Comparison of ENCODE assay signal across 19 mouse cellular contexts in the genomic region with DNA sequence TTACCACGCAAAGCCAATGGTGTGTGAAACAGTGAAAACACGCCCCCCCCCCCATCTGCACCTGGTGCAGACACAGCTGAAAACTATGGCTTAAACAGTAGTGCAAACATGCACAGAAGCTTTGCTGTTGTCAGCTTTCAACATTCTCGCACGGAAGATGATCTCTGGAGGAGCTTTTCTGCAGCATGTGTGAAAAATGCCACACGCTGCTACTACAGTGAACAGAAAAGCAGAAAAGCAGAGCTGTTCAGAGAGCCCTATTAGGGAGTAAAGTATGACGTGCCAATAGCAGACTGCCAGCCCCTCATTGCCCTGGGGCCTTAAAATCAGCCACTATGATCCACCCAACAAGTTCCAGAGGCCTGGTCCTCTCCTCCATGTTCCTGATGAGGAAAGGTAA.
A peak's percentile ranks its signal among the peaks of the same experiment; 100 is the strongest.
DNase-seq lines count a peak whose midpoint lies in the region; ATAC-seq lines count a peak whose summit lies in the region.
"Had no signal": no experiment of that assay in that cellular context is flagged by ENCODE, and none has a peak within 500 bp of the region (broad histone marks: within the 10 kb centered on the region; RNA-seq: fewer than 3 reads in every experiment).

No protein-coding gene starts in this region.

- H3K4me2 ChIP-seq in forebrain, embryonic 15.5 days (replicated peaks): no peak overlapping the region
- no peak overlapping the region for H3K4me2 ChIP-seq in forebrain, embryonic 12.5 days
- no peak overlapping the region for H3K4me2 ChIP-seq in midbrain, embryonic 16.5 days (ENCODE audit: low read length)
- H3K4me2 ChIP-seq: embryonic facial prominence, embryonic 13.5 days; liver, embryonic 11.5 days; lung, embryonic 14.5 days; midbrain, embryonic 13.5 days had no signal

- peak; percentile 10 to 19 for DNase-seq in layer of hippocampus, postnatal 10 days (ENCODE audit: low spot score in 2 of 2)
- DNase-seq in layer of hippocampus, adult 8-10 months (ENCODE audit: low spot score in 2 of 2): no peak
- peak; percentile 12 for DNase-seq in brain, embryonic 18.5 days (ENCODE audit: low read depth, low spot score)
- DNase-seq in thymus, postnatal 0 days (ENCODE audit: low spot score): peak; percentile 74
- DNase-seq: cerebellum, adult 9-10 months; heart, adult 2 months; heart, postnatal 10 days; kidney, adult 2 months; kidney, postnatal 25 days; lung, embryonic 14.5 days; lung, postnatal 4 days; right cerebral cortex, postnatal 14 days had no signal

- 0 out of 2 replicates have a peak, but pooled peaks cover 9% of the 10 kb centered on the region for H3K4me1 ChIP-seq in forebrain, embryonic 15.5 days
- H3K4me1 ChIP-seq in forebrain, embryonic 12.5 days: 0 out of 2 replicates have a peak, but pooled peaks cover 3% of the 10 kb centered on the region
- no peaks in the 10 kb centered on the region for H3K4me1 ChIP-seq in midbrain, embryonic 16.5 days (ENCODE audit: control insufficient read depth, insufficient read depth, low read length)
- H3K4me1 ChIP-seq: embryonic facial prominence, embryonic 13.5 days had no signal

- 43% methylated on average over 6 of the region's 6 CpGs for WGBS in forebrain, embryonic 15.5 days
- WGBS in forebrain, embryonic 12.5 days: 80% methylated on average over 6 of the region's 6 CpGs
- 57% methylated on average over 6 of the region's 6 CpGs for WGBS in midbrain, embryonic 16.5 days

- no peak overlapping the region for H3K27ac ChIP-seq in forebrain, embryonic 15.5 days (replicated peaks)
- H3K27ac ChIP-seq in forebrain, embryonic 12.5 days: no peak overlapping the region
- no peak overlapping the region for H3K27ac ChIP-seq in midbrain, embryonic 16.5 days (ENCODE audit: low read length)
- H3K27ac ChIP-seq: embryonic facial prominence, embryonic 13.5 days; heart, adult 2 months; midbrain, embryonic 13.5 days had no signal

- no peaks in the 10 kb centered on the region for H3K9me3 ChIP-seq in forebrain, embryonic 15.5 days
- H3K9me3 ChIP-seq in forebrain, embryonic 12.5 days: no peaks in the 10 kb centered on the region
- H3K9me3 ChIP-seq in midbrain, embryonic 16.5 days (replicated peaks; ENCODE audit: control insufficient read depth, low read length, poor library complexity, severe bottlenecking): 0 out of 2 replicates have a peak, but pooled peaks cover 1% of the 10 kb centered on the region
- H3K9me3 ChIP-seq: embryonic facial prominence, embryonic 13.5 days; midbrain, embryonic 13.5 days had no signal

- peak; percentile 60 for ATAC-seq in forebrain, embryonic 15.5 days (replicated peaks)
- ATAC-seq in forebrain, embryonic 12.5 days (ENCODE audit: low FRiP score): no peak
- no peak for ATAC-seq in megakaryocyte progenitor cell, adult 5-6 weeks (replicated peaks; ENCODE audit: poor library complexity)
- ATAC-seq in midbrain, embryonic 16.5 days: no peak
- ATAC-seq: midbrain, embryonic 13.5 days had no signal

- no peaks in the 10 kb centered on the region for H3K27me3 ChIP-seq in forebrain, embryonic 15.5 days
- H3K27me3 ChIP-seq in forebrain, embryonic 12.5 days: no peaks in the 10 kb centered on the region
- H3K27me3 ChIP-seq in midbrain, embryonic 16.5 days (ENCODE audit: control insufficient read depth, insufficient read depth, low read depth, low read length): no peaks in the 10 kb centered on the region
- H3K27me3 ChIP-seq: embryonic facial prominence, embryonic 13.5 days; midbrain, embryonic 13.5 days had no signal

- no peak overlapping the region for H3K9ac ChIP-seq in forebrain, embryonic 15.5 days (replicated peaks)
- no peak overlapping the region for H3K9ac ChIP-seq in forebrain, embryonic 12.5 days
- H3K9ac ChIP-seq in midbrain, embryonic 16.5 days (ENCODE audit: low read depth, low read length): no peak overlapping the region
- H3K9ac ChIP-seq: embryonic facial prominence, embryonic 13.5 days; lung, embryonic 14.5 days; midbrain, embryonic 13.5 days had no signal

- no peaks in the 10 kb centered on the region for H3K36me3 ChIP-seq in forebrain, embryonic 15.5 days
- no peaks in the 10 kb centered on the region for H3K36me3 ChIP-seq in forebrain, embryonic 12.5 days (replicated peaks)
- no peaks in the 10 kb centered on the region for H3K36me3 ChIP-seq in midbrain, embryonic 16.5 days (ENCODE audit: control insufficient read depth, insufficient read depth, low read length)
- H3K36me3 ChIP-seq: embryonic facial prominence, embryonic 13.5 days; midbrain, embryonic 13.5 days had no signal

- no peak overlapping the region for H3K4me3 ChIP-seq in forebrain, embryonic 15.5 days
- no peak overlapping the region for H3K4me3 ChIP-seq in forebrain, embryonic 12.5 days (replicated peaks)
- H3K4me3 ChIP-seq in midbrain, embryonic 16.5 days (ENCODE audit: low read depth, low read length): no peak overlapping the region
- H3K4me3 ChIP-seq: embryonic facial prominence, embryonic 13.5 days; heart, adult 2 months; midbrain, embryonic 13.5 days had no signal

Comparison
In these comparisons a context has a peak if more than half of its experiments do, and no peak if none do; other contexts are left out.
1. DNase-seq: peak in layer of hippocampus, postnatal 10 days (2 of 2), brain, embryonic 18.5 days (single experiment) and thymus, postnatal 0 days (single experiment); none in layer of hippocampus, adult 8-10 months (0 of 2).